Comparison of ENCODE assay signal across 29 mouse cellular contexts in genomic region chr19:53395805-53396204, GRCm38 (mm10). TPM values are rescaled to one million over a fixed set of nuclear protein-coding genes. Genes with fewer than 3 reads are reported as not detected.
"Had no signal": no experiment of that assay in that cellular context is flagged by ENCODE, and none has a peak within 500 bp of the region (broad histone marks: within the 10 kb centered on the region; RNA-seq: fewer than 3 reads in every experiment).

No protein-coding gene starts in this region.

RNA-seq across cellular contexts. Expression of gene Gm10197, which starts 24.2 kb away (rescaled TPM):
- total RNA-seq: gastrocnemius, adult 18-20 months; gastrocnemius, adult 8-10 months; gastrocnemius, postnatal 14 days; gastrocnemius, postnatal 36 days; heart, adult 18-20 months; heart, adult 8-10 months; heart, postnatal 10 days; heart, postnatal 25 days; heart, postnatal 4 days; hindbrain, postnatal 0 days; layer of hippocampus, adult 2 months; layer of hippocampus, postnatal 10 days; layer of hippocampus, postnatal 25 days; left cerebral cortex, adult 2 months; left cerebral cortex, postnatal 14 days; left cerebral cortex, postnatal 36 days had no signal
- polyA plus RNA-seq: gonadal fat pad, adult 2 months; heart, embryonic 14.5 days; hindbrain, embryonic 10.5 days; hindbrain, embryonic 12.5 days; hindbrain, embryonic 15.5 days; hindbrain, postnatal 0 days; inflammation-experienced regulatory T-cells, adult 6 months; intestine, postnatal 0 days; kidney, embryonic 16.5 days; limb, embryonic 12.5 days; limb, embryonic 14.5 days; liver, embryonic 11.5 days; liver, embryonic 13.5 days; liver, embryonic 15.5 days had no signal
